Mouse (Mus musculus): ENCODE results near the gene Srprb. TPM values are rescaled to one million over a fixed set of nuclear protein-coding genes. Genes with fewer than 3 reads are reported as not detected.

The Srprb gene
- total and polyA plus RNA-seq, 2 experiments from 2014 or later = 43.1 to 55.3 TPM

GRCm38 (mm10) chr9:103139481-103139880 is 62.5 kb downstream of the Srprb start:
- Histone ChIP-seq H3K27ac (no peak overlapping the region), H3K9me3 (ENCODE audit: low read length) (no peaks in the 10 kb centered on the region), H3K4me3 (ENCODE audit: low read length) (no peak overlapping the region), H3K27me3 (ENCODE audit: insufficient read depth, low read length) (no peaks in the 10 kb centered on the region), H3K9ac (replicated peaks; ENCODE audit: low read length) (no peak overlapping the region), H3K4me2 (ENCODE audit: low read depth, low read length) (no peak overlapping the region), H3K4me1 (ENCODE audit: insufficient read depth, low read length) (peaks cover 7% of the 10 kb centered on the region; the same call in 1 of the 2 replicates), H3K36me3 (ENCODE audit: insufficient read depth, low read length) (0 out of 2 replicates have a peak, but pooled peaks cover 18% of the 10 kb centered on the region)
- ATAC-seq (no peak), DNase-seq (ENCODE audit: low spot score) (no peak)
- TF ChIP-seq CTCF (IDR thresholded peaks at IDR 0.05; ENCODE audit: low read depth) = no peak
- WGBS = 46% methylated on average over 6 of the region's 6 CpGs

Other genes with a start within 250 kb of the Srprb start
- 6.3 and 6.4 TPM in 2 replicates for gene Slco2a1, start 213.4 kb downstream of the Srprb start, total RNA-seq (2014; rRNA removed)
- gene Slco2a1, start 213.4 kb downstream of the Srprb start, polyA plus RNA-seq (2015; fragmentation: Nextera tagmentation; extraction: Ambion mirVana) = 3.9 and 4.8 TPM in 2 replicates
- gene Rab6b, start 90.3 kb downstream of the Srprb start, total RNA-seq (2014; rRNA removed) = 210 and 223 TPM in 2 replicates
- 139 and 155 TPM in 2 replicates for gene Rab6b, start 90.3 kb downstream of the Srprb start, polyA plus RNA-seq (2015; fragmentation: Nextera tagmentation; extraction: Ambion mirVana)
- 0.99 and 3.7 TPM in 2 replicates for gene Gm20425, start 28.2 kb upstream of the Srprb start, total RNA-seq (2014; rRNA removed)
- gene Gm20425, start 28.2 kb upstream of the Srprb start, polyA plus RNA-seq (2015; fragmentation: Nextera tagmentation; extraction: Ambion mirVana) = 3.3 and 5.2 TPM in 2 replicates
- 20.2 and 44.2 TPM in 2 replicates for gene Trf, start 28.3 kb upstream of the Srprb start, total RNA-seq (2014; rRNA removed)
- 42.1 and 45.4 TPM in 2 replicates for gene Trf, start 28.3 kb upstream of the Srprb start, polyA plus RNA-seq (2015; fragmentation: Nextera tagmentation; extraction: Ambion mirVana)
- 0.31 and 0.54 TPM in 2 replicates for gene 1300017J02Rik, start 102.9 kb upstream of the Srprb start, total RNA-seq (2014; rRNA removed)
- gene 1300017J02Rik, start 102.9 kb upstream of the Srprb start, polyA plus RNA-seq (2015; fragmentation: Nextera tagmentation; extraction: Ambion mirVana) = 0.50 and 1.0 TPM in 2 replicates
- gene Topbp1, start 103.1 kb upstream of the Srprb start, total RNA-seq (2014; rRNA removed) = 24.9 and 26.0 TPM in 2 replicates
- gene Topbp1, start 103.1 kb upstream of the Srprb start, polyA plus RNA-seq (2015; fragmentation: Nextera tagmentation; extraction: Ambion mirVana) = 20.3 and 21.3 TPM in 2 replicates
- gene Cdv3, start 163.7 kb upstream of the Srprb start, total RNA-seq (2014; rRNA removed) = 85.7 and 111 TPM in 2 replicates
- gene Cdv3, start 163.7 kb upstream of the Srprb start, polyA plus RNA-seq (2015; fragmentation: Nextera tagmentation; extraction: Ambion mirVana) = 90.5 and 97.5 TPM in 2 replicates